Mouse (Mus musculus): Measurements from ENCODE around the gene Prdm16. TPM values are rescaled to one million over a fixed set of nuclear protein-coding genes. Genes with fewer than 3 reads are reported as not detected.

Gene Prdm16
- polyA plus RNA-seq, 1 experiment from 2014 or later = 21.8 TPM

DNA sequence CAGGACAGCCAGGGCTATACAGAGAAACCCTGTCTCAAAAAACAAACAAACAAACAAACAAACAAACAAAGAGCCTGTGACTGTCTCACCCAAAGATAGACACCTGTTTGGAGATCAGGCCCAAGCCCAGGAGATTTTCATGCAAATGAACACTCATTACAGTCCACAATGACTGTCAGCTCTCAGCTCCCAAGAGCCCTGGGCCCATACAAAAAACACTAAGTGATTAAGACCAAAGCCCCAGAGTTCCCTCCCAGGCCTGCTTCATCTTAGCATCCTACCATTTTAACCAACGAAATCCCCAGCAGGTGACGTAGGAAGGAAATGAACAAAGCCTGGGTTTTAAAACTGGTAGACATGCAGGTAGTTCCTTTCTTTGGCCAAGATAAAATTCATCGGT lies 275.8 kb downstream of the Prdm16 start:
- Histone ChIP-seq H3K4me2 (replicated peaks; ENCODE audit: low read depth, low read length) (no peak overlapping the region), H3K27ac (ENCODE audit: low read depth, low read length) (no peak overlapping the region), H3K27me3 (ENCODE audit: control insufficient read depth, insufficient read depth, low read length) (no peaks in the 10 kb centered on the region; the same call in 1 of the 2 replicates), H3K4me3 (ENCODE audit: low read depth, low read length) (no peak overlapping the region), H3K9me3 (ENCODE audit: control insufficient read depth, low read length) (no peaks in the 10 kb centered on the region), H3K4me1 (replicated peaks; ENCODE audit: control insufficient read depth, insufficient read depth, low read length) (no peaks in the 10 kb centered on the region), H3K9ac (ENCODE audit: low read depth, low read length) (no peak overlapping the region), H3K36me3 (ENCODE audit: control insufficient read depth, insufficient read depth, low read length) (no peaks in the 10 kb centered on the region)
- ATAC-seq (ENCODE audit: low FRiP score) (no peak), DNase-seq (ENCODE audit: low spot score) (no peak)
- 80% methylated on average over 3 of the region's 3 CpGs for whole genome bisulfite sequencing

DNA sequence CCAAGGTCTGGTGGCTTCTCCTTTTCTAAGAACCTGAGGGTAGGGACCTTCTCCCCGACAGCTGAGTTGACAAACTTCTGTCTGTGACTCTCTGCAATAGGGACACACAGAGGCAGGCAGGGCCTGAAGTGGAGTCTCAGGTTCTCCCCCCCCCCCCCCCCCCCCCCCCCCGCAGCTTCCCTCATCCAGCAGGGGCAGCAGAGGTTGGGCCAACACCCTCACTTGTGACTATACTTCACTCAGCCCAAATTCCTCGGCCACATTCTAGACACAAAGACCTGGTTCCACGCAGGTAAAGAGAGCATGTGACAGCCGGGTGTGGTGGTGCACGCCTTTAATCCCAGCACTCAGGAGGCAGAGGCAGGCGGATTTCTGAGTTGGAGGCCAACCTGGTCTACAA lies 276.2 kb downstream of the Prdm16 start:
- H3K4me3 ChIP-seq (ENCODE audit: low read depth, low read length) = no peak overlapping the region
- DNase-seq (ENCODE audit: low spot score) (no peak), ATAC-seq (ENCODE audit: low FRiP score) (no peak)
- H3K4me1 ChIP-seq (replicated peaks; ENCODE audit: control insufficient read depth, insufficient read depth, low read length) = no peaks in the 10 kb centered on the region
- H3K36me3 ChIP-seq (ENCODE audit: control insufficient read depth, insufficient read depth, low read length) = no peaks in the 10 kb centered on the region
- no peak overlapping the region for H3K9ac ChIP-seq (ENCODE audit: low read depth, low read length)
- H3K27me3 ChIP-seq (ENCODE audit: control insufficient read depth, insufficient read depth, low read length) = no peaks in the 10 kb centered on the region; the same call in 1 of the 2 replicates
- no peak overlapping the region for H3K27ac ChIP-seq (ENCODE audit: low read depth, low read length)
- 89% methylated on average over 6 of the region's 7 CpGs for WGBS
- no peaks in the 10 kb centered on the region for H3K9me3 ChIP-seq (ENCODE audit: control insufficient read depth, low read length)
- no peak overlapping the region for H3K4me2 ChIP-seq (replicated peaks; ENCODE audit: low read depth, low read length)

DNA sequence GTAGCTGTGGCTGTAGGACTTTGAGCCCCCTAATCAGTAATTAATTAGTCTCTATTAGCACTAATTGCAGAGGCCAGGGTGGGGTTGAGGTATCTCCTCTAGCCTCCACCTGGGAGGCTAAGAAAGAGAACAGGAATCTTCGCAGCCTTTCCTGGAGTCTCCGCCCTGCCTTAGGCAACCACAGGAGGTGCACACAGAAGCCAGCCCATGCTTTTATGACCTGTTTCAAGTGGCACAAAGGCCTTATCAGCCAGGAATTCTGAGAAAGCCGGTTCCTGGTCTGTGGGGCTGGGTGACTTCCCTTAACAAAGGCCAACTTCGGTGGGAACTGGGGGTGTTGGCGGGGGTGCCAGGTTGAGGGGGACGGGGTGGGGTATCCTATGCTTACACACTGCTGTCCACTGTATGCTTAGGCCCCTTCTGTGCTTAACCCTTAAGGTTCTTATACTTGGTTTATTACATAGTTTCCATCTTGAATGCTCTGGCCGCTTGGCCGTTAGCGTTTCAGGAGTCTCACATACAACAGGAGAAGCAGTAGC lies 276.8 kb downstream of the Prdm16 start:
- no peak for DNase-seq (ENCODE audit: low spot score)
- Histone ChIP-seq H3K36me3 (ENCODE audit: control insufficient read depth, insufficient read depth, low read length) (no peaks in the 10 kb centered on the region), H3K27ac (ENCODE audit: low read depth, low read length) (no peak overlapping the region), H3K9me3 (ENCODE audit: control insufficient read depth, low read length) (no peaks in the 10 kb centered on the region), H3K27me3 (ENCODE audit: control insufficient read depth, insufficient read depth, low read length) (no peaks in the 10 kb centered on the region; the same call in 1 of the 2 replicates), H3K4me2 (replicated peaks; ENCODE audit: low read depth, low read length) (no peak overlapping the region), H3K4me1 (replicated peaks; ENCODE audit: control insufficient read depth, insufficient read depth, low read length) (no peaks in the 10 kb centered on the region), H3K9ac (ENCODE audit: low read depth, low read length) (no peak overlapping the region), H3K4me3 (ENCODE audit: low read depth, low read length) (no peak overlapping the region)
- WGBS = 87% methylated on average over 9 of the region's 9 CpGs
- ATAC-seq (ENCODE audit: low FRiP score) = no peak

DNA sequence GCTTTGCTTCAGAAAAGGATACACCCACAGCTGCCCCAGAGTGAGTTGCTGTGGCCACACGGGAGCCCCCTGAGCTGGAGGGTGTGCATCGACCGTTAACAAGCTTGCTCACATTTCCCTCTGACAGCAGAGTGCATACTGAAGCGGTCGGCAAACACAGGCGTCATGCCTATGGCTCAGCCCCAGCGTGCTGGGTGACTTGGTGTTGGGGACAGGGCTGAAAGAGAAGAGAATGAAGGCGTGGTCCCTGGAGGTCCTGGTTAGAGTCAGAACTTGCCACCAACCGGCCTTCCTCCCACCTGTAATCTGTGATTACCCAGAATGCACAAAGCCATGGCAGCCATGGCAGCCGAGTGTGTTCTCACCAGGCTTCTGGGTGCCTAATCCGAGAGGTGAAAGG lies 277.9 kb downstream of the Prdm16 start:
- H3K27me3 ChIP-seq (ENCODE audit: control insufficient read depth, insufficient read depth, low read length) = no peaks in the 10 kb centered on the region; the same call in 1 of the 2 replicates
- no peak overlapping the region for H3K27ac ChIP-seq (ENCODE audit: low read depth, low read length)
- WGBS = 70% methylated on average over 11 of the region's 11 CpGs
- no peaks in the 10 kb centered on the region for H3K9me3 ChIP-seq (ENCODE audit: control insufficient read depth, low read length)
- H3K4me1 ChIP-seq (replicated peaks; ENCODE audit: control insufficient read depth, insufficient read depth, low read length) = no peaks in the 10 kb centered on the region
- H3K4me2 ChIP-seq (replicated peaks; ENCODE audit: low read depth, low read length) = no peak overlapping the region
- H3K36me3 ChIP-seq (ENCODE audit: control insufficient read depth, insufficient read depth, low read length) = no peaks in the 10 kb centered on the region
- no peak for ATAC-seq (ENCODE audit: low FRiP score)
- no peak overlapping the region for H3K4me3 ChIP-seq (ENCODE audit: low read depth, low read length)
- DNase-seq (ENCODE audit: low spot score) = no peak
- H3K9ac ChIP-seq (ENCODE audit: low read depth, low read length) = no peak overlapping the region

DNA sequence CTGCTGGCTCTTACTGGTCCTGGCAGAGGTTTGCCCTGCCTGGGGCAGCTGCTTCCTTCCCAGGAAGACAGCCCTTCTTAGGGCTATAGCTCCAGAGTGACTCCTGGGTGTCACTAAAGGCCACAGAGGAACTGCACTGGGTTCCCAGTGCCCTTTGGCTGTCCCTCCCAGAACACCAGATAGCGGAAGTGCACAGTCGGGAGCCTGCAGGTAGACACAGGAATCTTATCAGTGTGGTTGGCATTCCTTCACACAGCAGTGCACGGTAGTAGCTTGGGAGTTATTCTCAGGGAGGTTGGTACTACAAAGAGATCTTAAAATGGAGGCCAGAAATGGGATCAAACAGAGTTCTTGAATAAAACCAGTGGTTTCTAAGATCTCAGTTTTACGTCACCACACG lies 278.3 kb downstream of the Prdm16 start:
- 83% methylated on average over 5 of the region's 5 CpGs for WGBS
- H3K27ac ChIP-seq (ENCODE audit: low read depth, low read length) = no peak overlapping the region
- no peaks in the 10 kb centered on the region for H3K4me1 ChIP-seq (replicated peaks; ENCODE audit: control insufficient read depth, insufficient read depth, low read length)
- H3K4me2 ChIP-seq (replicated peaks; ENCODE audit: low read depth, low read length) = no peak overlapping the region
- H3K9ac ChIP-seq (ENCODE audit: low read depth, low read length) = no peak overlapping the region
- DNase-seq (ENCODE audit: low spot score) = no peak
- no peaks in the 10 kb centered on the region; the same call in 1 of the 2 replicates for H3K27me3 ChIP-seq (ENCODE audit: control insufficient read depth, insufficient read depth, low read length)
- ATAC-seq (ENCODE audit: low FRiP score) = no peak
- no peaks in the 10 kb centered on the region for H3K36me3 ChIP-seq (ENCODE audit: control insufficient read depth, insufficient read depth, low read length)
- no peaks in the 10 kb centered on the region for H3K9me3 ChIP-seq (ENCODE audit: control insufficient read depth, low read length)
- no peak overlapping the region for H3K4me3 ChIP-seq (ENCODE audit: low read depth, low read length)

DNA sequence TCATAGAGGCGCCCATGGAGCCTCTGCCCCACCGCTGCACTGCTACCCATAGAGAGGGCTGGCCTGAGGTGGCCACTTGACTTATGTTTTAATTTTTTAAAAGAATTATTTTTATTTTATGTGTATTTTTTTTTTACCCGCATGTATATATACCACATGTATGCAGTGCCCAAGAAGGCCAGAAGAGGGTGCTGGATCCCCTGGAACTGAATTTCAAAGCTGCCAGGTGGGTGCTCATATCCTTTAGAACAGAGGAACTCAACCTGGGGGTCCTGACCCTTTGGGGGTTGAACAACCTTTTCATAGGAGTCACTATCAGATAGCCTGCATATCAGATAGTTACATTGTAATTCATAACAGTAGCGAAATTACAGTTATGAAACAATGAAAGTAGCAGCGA lies 281.3 kb downstream of the Prdm16 start:
- DNase-seq (ENCODE audit: low spot score) = no peak
- Histone ChIP-seq H3K4me1 (replicated peaks; ENCODE audit: control insufficient read depth, insufficient read depth, low read length) (no peaks in the 10 kb centered on the region), H3K9me3 (ENCODE audit: control insufficient read depth, low read length) (no peaks in the 10 kb centered on the region), H3K9ac (ENCODE audit: low read depth, low read length) (no peak overlapping the region), H3K27me3 (ENCODE audit: control insufficient read depth, insufficient read depth, low read length) (no peaks in the 10 kb centered on the region; the same call in 1 of the 2 replicates), H3K4me2 (replicated peaks; ENCODE audit: low read depth, low read length) (no peak overlapping the region), H3K27ac (ENCODE audit: low read depth, low read length) (no peak overlapping the region), H3K4me3 (ENCODE audit: low read depth, low read length) (no peak overlapping the region), H3K36me3 (ENCODE audit: control insufficient read depth, insufficient read depth, low read length) (no peaks in the 10 kb centered on the region)
- ATAC-seq (ENCODE audit: low FRiP score) = no peak
- whole genome bisulfite sequencing = 95% methylated on average over 5 of the region's 5 CpGs

DNA sequence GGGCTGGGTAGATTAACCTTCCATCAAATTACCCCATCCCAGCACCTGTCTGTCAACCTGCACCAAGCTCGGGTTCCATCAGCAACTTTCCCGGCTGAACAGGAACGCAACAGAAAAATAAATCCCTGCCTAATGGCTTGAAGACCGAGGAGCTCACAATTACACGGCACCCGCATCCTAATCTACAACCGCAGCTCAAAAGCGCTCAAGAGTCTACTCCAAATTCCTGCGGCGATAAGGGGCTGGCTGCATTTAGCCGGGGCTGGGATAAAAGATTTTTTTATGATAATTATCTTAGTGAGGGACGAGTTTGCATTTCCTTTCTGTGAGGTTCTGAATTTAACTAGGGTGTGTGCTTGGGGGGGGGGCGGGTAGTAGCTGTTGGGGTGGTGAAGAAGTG lies 284.4 kb downstream of the Prdm16 start:
- Histone ChIP-seq H3K27ac (ENCODE audit: low read depth, low read length) (no peak overlapping the region), H3K9me3 (ENCODE audit: control insufficient read depth, low read length) (no peaks in the 10 kb centered on the region), H3K36me3 (ENCODE audit: control insufficient read depth, insufficient read depth, low read length) (no peaks in the 10 kb centered on the region), H3K27me3 (ENCODE audit: control insufficient read depth, insufficient read depth, low read length) (no peaks in the 10 kb centered on the region), H3K4me3 (ENCODE audit: low read depth, low read length) (no peak overlapping the region), H3K4me2 (replicated peaks; ENCODE audit: low read depth, low read length) (no peak overlapping the region), H3K4me1 (replicated peaks; ENCODE audit: control insufficient read depth, insufficient read depth, low read length) (0 out of 2 replicates have a peak, but pooled peaks cover 2% of the 10 kb centered on the region), H3K9ac (ENCODE audit: low read depth, low read length) (no peak overlapping the region)
- WGBS = 78% methylated on average over 13 of the region's 13 CpGs
- DNase-seq (ENCODE audit: low spot score) (no peak), ATAC-seq (ENCODE audit: low FRiP score) (no peak)

DNA sequence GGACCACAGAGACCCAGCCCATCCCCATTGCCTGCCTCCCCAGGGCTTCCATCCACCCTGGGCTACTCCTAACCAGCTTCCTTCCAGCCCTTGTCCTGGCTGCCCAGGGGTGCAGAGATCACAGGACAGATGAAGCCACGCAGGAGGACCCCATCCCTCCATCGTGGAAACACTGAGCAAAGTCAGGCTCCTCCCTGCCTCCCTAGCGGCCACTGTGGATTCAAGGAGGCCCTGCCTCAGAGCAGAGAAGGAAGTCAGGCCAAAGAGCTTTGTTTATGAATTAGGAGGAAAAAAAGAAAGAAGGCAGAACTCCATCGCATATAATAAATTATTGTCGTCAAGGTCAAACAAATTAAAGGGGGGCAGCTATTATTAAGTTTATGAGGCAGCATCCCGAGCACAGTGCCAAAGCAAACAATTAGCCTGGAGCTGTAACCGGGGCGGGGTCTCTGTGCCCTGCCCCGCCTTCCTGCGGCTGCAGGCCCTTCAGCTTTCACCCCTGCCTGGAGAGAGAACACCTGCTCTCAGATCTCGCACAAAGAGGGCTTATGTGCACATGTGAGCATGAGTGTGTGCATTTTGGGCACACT lies 288.4 kb downstream of the Prdm16 start:
- Histone ChIP-seq H3K27ac (ENCODE audit: low read depth, low read length) (no peak overlapping the region), H3K27me3 (ENCODE audit: control insufficient read depth, insufficient read depth, low read length) (no peaks in the 10 kb centered on the region), H3K4me1 (replicated peaks; ENCODE audit: control insufficient read depth, insufficient read depth, low read length) (0 out of 2 replicates have a peak, but pooled peaks cover 4% of the 10 kb centered on the region), H3K36me3 (ENCODE audit: control insufficient read depth, insufficient read depth, low read length) (no peaks in the 10 kb centered on the region), H3K4me2 (replicated peaks; ENCODE audit: low read depth, low read length) (no peak overlapping the region), H3K4me3 (ENCODE audit: low read depth, low read length) (no peak overlapping the region), H3K9me3 (ENCODE audit: control insufficient read depth, low read length) (no peaks in the 10 kb centered on the region), H3K9ac (ENCODE audit: low read depth, low read length) (no peak overlapping the region)
- WGBS = 58% methylated on average over 11 of the region's 11 CpGs
- no peak for DNase-seq (ENCODE audit: low spot score)
- no peak for ATAC-seq (ENCODE audit: low FRiP score)
